Mouse (Mus musculus) hindbrain, embryonic 10.5 days (tissue): ENCODE results near the gene Elp4. TPM values are rescaled to one million over a fixed set of nuclear protein-coding genes. Genes with fewer than 3 reads are reported as not detected.

Source experiments
- DNase-seq: peaks from one replicate; pipeline ENCODE4 v3.0.0-alpha.2; 2017; ENCODE audit warnings: low spot score
- H3K27ac ChIP-seq: fragments of 300-500 bp; sonication (generic); 2 replicates; pipeline ENCODE4 v1.5.1; 2016; ENCODE audit warnings: mild to moderate bottlenecking, moderate library complexity
- H3K27me3 ChIP-seq: fragments of 300-500 bp; sonication (generic); 2 replicates; pipeline ENCODE4 v1.6.1; 2016; ENCODE audit warnings: mild to moderate bottlenecking; ENCODE audit not compliant: poor library complexity, insufficient read depth, severe bottlenecking
- H3K36me3 ChIP-seq: fragments of 300-500 bp; sonication (generic); 2 replicates; pipeline ENCODE4 v1.6.1; 2016; ENCODE audit warnings: mild to moderate bottlenecking, moderate library complexity
- H3K4me1 ChIP-seq: fragments of 300-500 bp; sonication (generic); replicated peaks from 2 replicates; pipeline ENCODE4 v1.6.1; 2016; ENCODE audit warnings: mild to moderate bottlenecking
- H3K4me3 ChIP-seq: fragments of 300-500 bp; sonication (generic); 2 replicates; pipeline ENCODE4 v1.5.1; 2016; ENCODE audit warnings: mild to moderate bottlenecking, moderate library complexity
- H3K9me3 ChIP-seq: fragments of 300-500 bp; sonication (generic); 2 replicates; pipeline ENCODE4 v1.6.1; 2016; ENCODE audit warnings: mild to moderate bottlenecking, moderate library complexity
- WGBS: fragments of 180-500 bp; shearing (Covaris S2); methylation state at CpG from one replicate; pipeline ENCODE4 v1.1.7; 2016; 5-methylcytosine and 5-hydroxymethylcytosine counted together
- polyA plus RNA-seq: library from polyadenylated mRNA; unstranded; fragments of >200 nt; fragmentation: Nextera tagmentation; extraction: Ambion mirVana; gene quantifications from 2 replicates; pipeline ENCODE4 v1.2.1, GENCODE M21; 2016

Gene Elp4
- polyA plus RNA-seq, 1 experiment from 2014 or later: 49.8 TPM

GRCm38 (mm10) chr2:105769747-105770328 is 134.5 kb downstream of the Elp4 start:
- no peak for DNase-seq
- WGBS: 87% methylated on average over 4 of the region's 4 CpGs

GRCm38 (mm10) chr2:105753512-105753911 is 150.9 kb downstream of the Elp4 start:
- Histone ChIP-seq H3K4me1 (no peaks in the 10 kb centered on the region), H3K27ac (no peak overlapping the region), H3K4me3 (no peak overlapping the region), H3K27me3 (no peaks in the 10 kb centered on the region), H3K9me3 (no peaks in the 10 kb centered on the region), H3K36me3 (no peaks in the 10 kb centered on the region)
- DNase-seq: no peak
- WGBS: 85% methylated on average over 1 of the region's 1 CpGs

More at GRCm38 (mm10) chr2:105769747-105770328, 134.5 kb downstream of the Elp4 start:
- Histone ChIP-seq H3K9me3 (peaks cover 9% of the 10 kb centered on the region; the same call in 1 of the 2 replicates), H3K27ac (no peak overlapping the region), H3K4me1 (no peaks in the 10 kb centered on the region), H3K4me3 (no peak overlapping the region), H3K27me3 (no peaks in the 10 kb centered on the region), H3K36me3 (peaks cover 5% of the 10 kb centered on the region; the same call in 1 of the 2 replicates)

- H3K36me3 ChIP-seq: no peaks in the 10 kb centered on the region
- H3K27me3 ChIP-seq: no peaks in the 10 kb centered on the region
- no peak overlapping the region for H3K27ac ChIP-seq
- H3K4me3 ChIP-seq: no peak overlapping the region
- no peak for DNase-seq
- H3K4me1 ChIP-seq: no peaks in the 10 kb centered on the region
- WGBS: 90% methylated on average over 5 of the region's 5 CpGs
- no peaks in the 10 kb centered on the region for H3K9me3 ChIP-seq
Measured at GRCm38 (mm10) chr2:105749111-105749510, 155.3 kb downstream of the Elp4 start.

GRCm38 (mm10) chr2:105746896-105747295 is 157.5 kb downstream of the Elp4 start:
- Histone ChIP-seq H3K36me3 (no peaks in the 10 kb centered on the region), H3K4me3 (no peak overlapping the region), H3K4me1 (no peaks in the 10 kb centered on the region), H3K9me3 (no peaks in the 10 kb centered on the region), H3K27ac (no peak overlapping the region), H3K27me3 (no peaks in the 10 kb centered on the region)
- WGBS: 90% methylated on average over 7 of the region's 7 CpGs
- DNase-seq: no peak

- Histone ChIP-seq H3K4me3 (no peak overlapping the region), H3K36me3 (no peaks in the 10 kb centered on the region), H3K4me1 (no peaks in the 10 kb centered on the region), H3K9me3 (no peaks in the 10 kb centered on the region), H3K27ac (no peak overlapping the region), H3K27me3 (no peaks in the 10 kb centered on the region)
- DNase-seq: no peak
Measured at GRCm38 (mm10) chr2:105736166-105736565, 168.2 kb downstream of the Elp4 start.

GRCm38 (mm10) chr2:105730704-105731103 is 173.7 kb downstream of the Elp4 start:
- Histone ChIP-seq H3K4me1 (no peaks in the 10 kb centered on the region), H3K36me3 (no peaks in the 10 kb centered on the region), H3K27me3 (no peaks in the 10 kb centered on the region), H3K4me3 (no peak overlapping the region), H3K27ac (no peak overlapping the region), H3K9me3 (no peaks in the 10 kb centered on the region)
- DNase-seq: no peak
- WGBS: 94% methylated on average over 3 of the region's 3 CpGs

- WGBS: 73% methylated on average over 9 of the region's 9 CpGs
- Histone ChIP-seq H3K9me3 (no peaks in the 10 kb centered on the region), H3K4me1 (no peaks in the 10 kb centered on the region), H3K4me3 (no peak overlapping the region), H3K27me3 (peaks cover 20% of the 10 kb centered on the region), H3K36me3 (no peaks in the 10 kb centered on the region), H3K27ac (no peak overlapping the region)
- no peak for DNase-seq
Measured at GRCm38 (mm10) chr2:105726657-105727056, 177.7 kb downstream of the Elp4 start.

- Histone ChIP-seq H3K4me3 (no peak overlapping the region), H3K9me3 (no peaks in the 10 kb centered on the region), H3K27me3 (peaks cover 6% of the 10 kb centered on the region; the same call in 1 of the 2 replicates), H3K36me3 (no peaks in the 10 kb centered on the region), H3K4me1 (peaks cover 29% of the 10 kb centered on the region), H3K27ac (no peak overlapping the region)
- WGBS: 83% methylated on average over 8 of the region's 8 CpGs
- DNase-seq: no peak
Measured at GRCm38 (mm10) chr2:105715409-105716115, 188.8 kb downstream of the Elp4 start.

- Histone ChIP-seq H3K4me3 (no peak overlapping the region), H3K4me1 (peaks cover 9% of the 10 kb centered on the region; the same call in 1 of the 2 replicates), H3K27ac (no peak overlapping the region), H3K9me3 (no peaks in the 10 kb centered on the region), H3K36me3 (no peaks in the 10 kb centered on the region), H3K27me3 (no peaks in the 10 kb centered on the region)
- no peak for DNase-seq
- 50% methylated on average over 3 of the region's 3 CpGs for WGBS
Measured at GRCm38 (mm10) chr2:105710511-105710910, 193.9 kb downstream of the Elp4 start.

GRCm38 (mm10) chr2:105709126-105709525 is 195.2 kb downstream of the Elp4 start:
- peaks cover 6% of the 10 kb centered on the region; the same call in 1 of the 2 replicates for H3K4me1 ChIP-seq
- no peaks in the 10 kb centered on the region for H3K36me3 ChIP-seq
- 92% methylated on average over 3 of the region's 3 CpGs for WGBS
- no peak overlapping the region for H3K27ac ChIP-seq
- no peak overlapping the region for H3K4me3 ChIP-seq
- H3K27me3 ChIP-seq: no peaks in the 10 kb centered on the region
- H3K9me3 ChIP-seq: no peaks in the 10 kb centered on the region
- no peak for DNase-seq

GRCm38 (mm10) chr2:105705320-105705719 is 199.0 kb downstream of the Elp4 start:
- Histone ChIP-seq H3K27me3 (no peaks in the 10 kb centered on the region), H3K36me3 (no peaks in the 10 kb centered on the region), H3K4me1 (no peaks in the 10 kb centered on the region), H3K9me3 (no peaks in the 10 kb centered on the region), H3K4me3 (no peak overlapping the region), H3K27ac (no peak overlapping the region)
- DNase-seq: no peak
- WGBS: 74% methylated on average over 2 of the region's 2 CpGs

- peaks cover 7% of the 10 kb centered on the region; the same call in 1 of the 2 replicates for H3K36me3 ChIP-seq
- 88% methylated on average over 10 of the region's 10 CpGs for WGBS
- DNase-seq: no peak
- no peak overlapping the region for H3K27ac ChIP-seq
- H3K27me3 ChIP-seq: 0 out of 2 replicates have a peak, but pooled peaks cover 8% of the 10 kb centered on the region
- H3K9me3 ChIP-seq: no peaks in the 10 kb centered on the region
- H3K4me1 ChIP-seq: peaks cover 3% of the 10 kb centered on the region; the same call in 1 of the 2 replicates
- H3K4me3 ChIP-seq: no peak overlapping the region
Measured at GRCm38 (mm10) chr2:105702586-105702985, 201.8 kb downstream of the Elp4 start.

- H3K36me3 ChIP-seq: peaks cover 7% of the 10 kb centered on the region; the same call in 1 of the 2 replicates
- no peak for DNase-seq
- no peak overlapping the region for H3K4me3 ChIP-seq
- H3K9me3 ChIP-seq: no peaks in the 10 kb centered on the region
- 60% methylated on average over 4 of the region's 4 CpGs for WGBS
- H3K27me3 ChIP-seq: 0 out of 2 replicates have a peak, but pooled peaks cover 8% of the 10 kb centered on the region
- peaks cover 6% of the 10 kb centered on the region; the same call in 1 of the 2 replicates for H3K4me1 ChIP-seq
- no peak overlapping the region for H3K27ac ChIP-seq
Measured at GRCm38 (mm10) chr2:105701781-105702180, 202.6 kb downstream of the Elp4 start.
